Mouse (Mus musculus) ES-E14 (cell line): Measurements from ENCODE around the gene Slc29a3.

Experiments
- CHD2 ChIP-seq: IDR thresholded peaks from 2 replicates; pipeline ENCODE4 v1.6.1; 2014; ENCODE audit warnings: mild to moderate bottlenecking, low read depth, low read length, inconsistent platforms
- HCFC1 ChIP-seq: IDR thresholded peaks from 2 replicates; pipeline ENCODE4 v1.6.1; 2012; ENCODE audit warnings: low read length, inconsistent platforms, borderline replicate concordance; ENCODE audit not compliant: insufficient read depth
- MAFK ChIP-seq: IDR thresholded peaks from 2 replicates; pipeline ENCODE4 v1.6.1; 2014; ENCODE audit warnings: mild to moderate bottlenecking, low read depth, low read length, inconsistent platforms; ENCODE audit not compliant: insufficient read depth
- ZC3H11A ChIP-seq: IDR thresholded peaks from 2 replicates; pipeline ENCODE4 v1.6.1; 2012; ENCODE audit warnings: low read depth, mild to moderate bottlenecking, inconsistent platforms, low read length, borderline replicate concordance
- ZNF384 ChIP-seq: IDR thresholded peaks from 2 replicates; pipeline ENCODE4 v1.6.1; 2012; ENCODE audit warnings: low read depth, low read length, inconsistent platforms

DNA sequence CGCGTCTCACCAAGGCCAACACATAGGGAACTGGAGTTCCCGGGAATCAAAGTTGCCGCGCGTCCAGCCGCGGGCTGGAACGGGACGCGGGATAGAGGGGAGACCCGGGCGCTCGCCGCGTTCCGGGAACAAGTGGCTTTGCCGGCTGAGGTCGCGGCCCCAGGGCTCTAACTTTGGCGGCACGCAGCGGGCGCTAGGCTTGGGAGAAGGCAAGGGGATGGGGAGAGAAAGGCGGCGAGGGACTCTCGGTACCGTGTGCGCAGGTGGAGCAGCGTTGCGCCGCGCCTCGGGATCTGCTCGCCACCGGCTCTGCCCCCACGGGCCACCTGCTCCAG lies 66.0 kb downstream of the Slc29a3 start:
- TF ChIP-seq MAFK (no peak), ZC3H11A (no peak), HCFC1 (no peak), CHD2 (no peak), ZNF384 (no peak)
